Mouse (Mus musculus): Measurements from ENCODE around the gene Itgb4.
"Not testable (repeated sequence)": the region's sequence is repeated elsewhere in the genome, so short reads cannot be mapped to it uniquely, and the experiment has no call there.

Gene Itgb4

DNA sequence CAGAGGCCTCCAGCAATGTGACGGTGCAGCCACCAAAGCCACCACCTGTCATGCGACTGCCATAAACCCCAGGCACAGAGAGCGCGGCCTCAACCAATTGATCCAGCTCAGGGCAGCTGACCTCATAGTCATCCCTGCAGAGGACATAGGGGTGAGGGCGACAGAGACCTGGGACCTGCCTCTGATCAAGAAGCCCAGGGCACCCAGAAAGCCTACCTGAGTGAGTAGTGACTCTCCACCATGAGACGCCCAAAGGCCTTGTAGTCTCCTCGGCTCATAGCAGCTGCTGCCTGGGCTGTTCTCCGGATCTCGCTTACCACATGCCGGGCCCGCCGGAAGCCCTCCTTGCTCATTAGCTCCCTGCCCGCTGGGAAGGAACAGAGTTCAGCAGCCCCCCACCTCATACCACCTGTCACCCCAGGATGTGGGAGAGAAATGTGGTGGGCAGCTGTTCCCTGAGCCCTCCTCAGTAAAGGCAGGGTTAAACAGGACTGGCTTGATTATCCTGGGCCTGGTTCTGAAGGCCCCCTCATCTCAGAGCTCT, 34.4 kb downstream of the Itgb4 start:
- no peak for DNase-seq (ENCODE audit: low read depth, low spot score)

DNA sequence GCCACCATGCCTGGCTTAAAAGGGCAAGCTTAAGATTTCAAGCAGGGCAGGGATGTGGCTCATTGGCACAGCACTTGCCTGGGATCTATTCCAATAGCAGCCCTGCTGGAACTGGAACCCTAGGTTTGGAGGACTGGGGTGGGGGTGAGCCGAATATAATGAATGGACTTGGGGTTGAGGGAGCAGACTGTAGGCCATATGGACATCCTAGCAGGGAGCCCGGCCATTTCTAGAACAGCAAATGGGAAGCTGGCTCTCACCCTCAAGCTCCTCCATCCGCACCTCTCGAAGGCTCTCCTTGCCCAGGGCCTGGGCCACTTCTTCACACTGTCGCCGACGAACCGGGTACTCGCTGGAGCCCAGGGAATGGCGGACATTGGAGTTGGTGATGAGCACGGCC, 35.2 kb downstream of the Itgb4 start:
- no peak for DNase-seq (ENCODE audit: low read depth, low spot score)

DNA sequence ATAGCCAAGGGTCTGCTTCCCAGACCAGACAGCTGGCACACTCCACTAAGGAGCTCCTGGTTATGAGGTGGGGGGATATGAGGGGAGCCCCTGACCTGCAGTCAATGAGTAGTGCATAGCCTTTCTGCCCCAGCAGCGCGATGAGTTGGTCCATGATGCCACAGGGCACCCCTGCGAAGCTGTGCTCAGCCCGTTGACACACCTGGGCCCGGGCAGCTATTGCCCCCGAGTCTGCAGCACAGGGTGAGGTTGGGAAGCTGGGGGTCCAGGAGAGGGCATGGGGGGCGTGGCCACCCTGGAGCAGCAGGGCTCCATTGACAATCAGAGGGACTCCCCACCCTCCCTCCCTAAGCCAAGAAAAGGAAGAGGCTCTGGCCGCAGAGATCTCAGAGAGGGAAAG, 35.6 kb downstream of the Itgb4 start:
- no peak for DNase-seq (ENCODE audit: low read depth, low spot score)

DNA sequence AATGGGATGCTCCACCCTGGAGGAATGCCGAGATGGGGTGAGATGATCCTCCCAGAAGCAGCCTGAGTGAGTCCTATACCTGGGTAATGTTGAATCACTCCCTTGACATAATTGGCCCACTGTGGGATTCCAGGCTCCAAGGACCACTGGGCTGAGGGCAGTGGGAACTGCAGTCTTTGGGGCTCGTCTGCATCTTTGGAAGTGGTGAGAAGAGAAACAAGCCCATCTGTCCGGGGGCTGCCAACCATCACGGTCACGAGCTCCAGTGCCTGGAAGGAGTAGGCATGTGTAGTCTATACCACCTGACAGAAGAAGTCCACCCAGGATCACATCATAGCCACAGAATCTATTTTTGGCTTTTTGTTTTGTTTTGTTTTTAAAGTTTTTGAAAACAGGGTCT, 36.4 kb downstream of the Itgb4 start:
- no peak for DNase-seq (ENCODE audit: low read depth, low spot score)

DNA sequence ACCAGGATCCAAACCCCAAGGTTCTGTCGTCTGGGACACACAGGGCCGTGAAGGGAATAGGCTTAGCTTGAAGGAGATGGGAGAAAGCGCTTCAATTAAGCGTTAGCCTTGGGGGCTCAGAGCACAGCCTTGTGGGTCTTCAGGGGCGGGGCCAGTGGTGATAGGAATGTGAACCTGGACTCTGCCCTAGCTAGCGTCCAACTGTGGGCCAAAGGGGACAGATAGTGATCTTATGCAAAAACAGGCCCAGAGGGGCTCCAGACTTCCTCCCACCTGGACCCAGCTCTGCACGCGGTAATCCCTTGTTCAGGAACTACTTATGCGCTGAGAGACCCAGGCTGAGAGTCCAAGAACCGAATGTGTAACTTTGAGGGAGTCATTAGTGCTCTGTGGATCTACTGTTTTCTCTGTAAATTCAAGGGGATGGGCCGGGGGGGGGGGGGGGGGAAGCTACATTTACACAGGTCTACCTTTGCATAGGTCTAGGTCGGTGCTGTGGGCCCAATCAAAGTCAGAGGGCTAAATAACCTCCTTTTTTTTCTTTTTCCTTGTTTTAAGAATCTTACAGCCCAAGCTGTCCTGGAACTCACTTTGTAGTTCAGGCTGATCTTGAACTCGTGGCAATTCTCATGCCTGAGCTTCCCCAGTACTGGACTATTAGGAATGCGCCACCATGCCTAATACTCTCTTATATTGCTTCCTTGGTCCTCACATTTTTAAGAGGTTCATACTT, 37.2 kb downstream of the Itgb4 start:
- no peak for DNase-seq (ENCODE audit: low read depth, low spot score)

DNA sequence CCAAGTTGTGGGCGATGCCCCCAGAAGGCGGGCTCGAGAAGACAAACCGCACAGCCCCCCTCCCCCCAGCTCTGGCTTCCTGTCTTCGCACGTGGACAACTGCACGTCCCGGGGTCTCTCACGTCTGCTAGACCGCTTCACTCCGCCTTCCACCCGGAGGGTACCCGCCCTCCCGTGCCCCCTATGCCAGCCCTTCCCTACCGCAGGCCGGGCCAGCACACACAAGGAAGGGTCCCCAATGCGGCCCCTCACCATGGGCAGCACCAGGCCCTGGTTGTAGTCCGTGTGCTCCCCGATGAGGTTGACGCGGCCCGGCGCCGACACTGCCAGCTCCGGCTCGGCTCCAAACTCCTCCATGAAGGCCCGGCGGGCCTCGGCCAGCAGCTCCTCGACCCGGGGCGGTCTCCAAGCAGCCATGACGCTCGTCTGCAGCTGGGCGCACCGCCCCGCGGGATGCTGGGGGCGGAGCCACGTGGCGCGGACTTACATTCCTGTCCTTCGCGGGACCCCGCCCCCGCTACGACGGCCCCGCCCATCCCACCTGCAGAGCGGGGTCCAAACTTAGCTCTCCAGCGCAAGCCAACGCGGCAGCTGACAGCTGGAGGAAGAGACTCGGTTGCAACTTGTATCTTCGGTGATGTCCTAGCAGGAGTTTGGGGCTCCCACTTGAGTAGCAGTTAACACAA, 37.9 kb downstream of the Itgb4 start, which contains the start of gene Galk1:
Galk1 (minus strand) TSS at position 458 of the 686 bp plus-strand sequence.
- peak; percentile 74 for DNase-seq (ENCODE audit: low read depth, low spot score)

DNA sequence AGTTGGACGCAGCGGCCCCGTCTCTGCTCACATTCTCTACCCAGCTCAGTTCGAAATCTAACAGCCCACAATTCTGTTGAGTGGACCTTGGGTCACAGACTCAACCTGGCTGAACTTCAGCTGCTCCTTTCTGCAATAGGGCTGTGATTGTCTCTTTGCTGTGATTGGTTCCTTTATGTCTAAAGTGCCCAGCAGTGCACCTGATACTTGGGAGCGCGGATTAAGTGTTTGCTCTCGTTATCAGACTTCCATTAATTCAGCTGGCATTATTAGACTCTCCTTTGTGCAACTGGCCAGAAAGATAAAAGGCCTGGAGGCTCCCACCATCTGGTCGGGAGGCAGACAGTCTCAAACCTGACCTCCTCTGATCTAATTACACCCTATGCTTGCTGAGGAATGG, 40.3 kb downstream of the Itgb4 start:
- DNase-seq (ENCODE audit: low read depth, low spot score): no peak

DNA sequence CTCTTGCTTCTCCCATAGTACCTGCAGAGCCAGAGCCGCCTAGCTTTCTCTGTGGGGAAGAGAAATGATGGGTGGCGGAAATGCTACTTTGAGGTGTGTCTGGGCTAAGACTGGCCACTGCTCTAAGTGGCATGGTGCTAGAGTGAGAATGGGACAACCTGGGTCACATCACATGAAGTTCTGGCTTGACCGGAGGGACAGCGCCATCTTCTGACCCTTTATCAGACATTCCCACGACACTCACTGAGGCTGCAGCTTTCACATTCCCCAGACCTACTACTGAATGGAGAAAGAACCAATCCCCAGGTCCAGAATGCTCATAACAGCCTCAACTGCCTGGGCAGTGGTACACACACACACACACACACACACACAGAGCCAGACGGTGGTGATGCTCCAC, 43.6 kb downstream of the Itgb4 start:
- no peak for DNase-seq (ENCODE audit: low read depth, low spot score)

DNA sequence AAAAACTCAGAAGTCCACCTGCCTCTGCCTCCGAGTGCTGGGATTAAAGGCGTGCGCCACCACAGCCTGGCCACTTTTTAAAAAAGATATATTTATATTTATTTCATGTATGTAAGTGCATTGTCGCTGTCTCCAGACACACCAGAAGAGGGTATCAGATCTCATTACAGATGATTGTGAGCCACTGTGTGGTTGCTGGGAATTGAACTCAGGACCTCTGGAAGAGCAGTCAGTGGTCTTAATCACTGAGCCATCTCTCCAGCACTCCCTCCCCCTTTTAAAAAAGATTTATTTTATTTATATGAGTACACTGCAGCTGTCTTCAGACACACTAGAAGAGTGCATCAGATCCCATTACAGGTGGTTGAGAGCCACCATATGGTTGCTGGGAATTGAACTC, 44.4 kb downstream of the Itgb4 start:
- not testable (repeated sequence) for DNase-seq (ENCODE audit: low read depth, low spot score)

DNA sequence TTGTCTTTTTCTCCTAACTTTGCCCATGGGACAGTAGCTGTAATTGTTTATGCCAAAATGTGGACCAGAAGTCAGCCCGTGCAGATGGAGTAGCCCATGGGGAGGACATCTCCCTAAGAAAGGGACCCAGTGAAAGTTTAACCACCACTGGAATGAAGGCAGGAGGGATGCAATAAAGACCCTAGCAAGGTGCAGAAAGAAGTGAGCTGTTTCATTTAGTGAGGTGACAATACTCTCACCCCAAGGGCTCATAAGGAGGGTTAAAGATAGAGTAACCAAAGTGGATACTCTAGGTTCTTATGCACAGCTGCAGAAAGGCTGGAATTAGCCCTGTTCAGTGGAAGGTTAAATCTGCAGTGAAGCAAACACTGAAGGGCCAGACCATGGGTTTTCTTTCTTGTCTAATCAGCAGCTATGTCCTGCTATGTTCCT, 44.9 kb downstream of the Itgb4 start:
- DNase-seq (ENCODE audit: low read depth, low spot score): no peak

DNA sequence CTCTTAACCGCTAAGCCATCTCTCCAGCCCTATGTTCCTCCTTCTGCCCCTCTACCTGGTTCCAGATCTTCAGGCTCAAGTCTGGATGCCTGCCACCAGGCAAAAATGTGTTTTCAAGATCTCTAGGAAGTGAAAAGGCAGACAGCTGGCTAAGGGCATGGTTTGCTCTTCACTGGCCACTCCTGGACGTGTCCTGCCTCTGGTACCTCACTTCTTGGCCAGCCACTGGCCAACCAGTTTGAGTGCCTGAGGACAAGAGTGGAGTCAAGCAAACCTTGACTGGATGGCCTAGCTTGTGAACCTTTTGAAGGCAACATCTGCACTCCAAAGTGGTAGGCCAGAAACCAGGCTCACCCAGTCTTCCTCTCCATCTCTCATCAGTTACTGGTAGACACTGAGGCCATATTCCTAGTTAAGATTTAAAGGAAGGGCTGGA, 45.5 kb downstream of the Itgb4 start:
- no peak for DNase-seq (ENCODE audit: low read depth, low spot score)

DNA sequence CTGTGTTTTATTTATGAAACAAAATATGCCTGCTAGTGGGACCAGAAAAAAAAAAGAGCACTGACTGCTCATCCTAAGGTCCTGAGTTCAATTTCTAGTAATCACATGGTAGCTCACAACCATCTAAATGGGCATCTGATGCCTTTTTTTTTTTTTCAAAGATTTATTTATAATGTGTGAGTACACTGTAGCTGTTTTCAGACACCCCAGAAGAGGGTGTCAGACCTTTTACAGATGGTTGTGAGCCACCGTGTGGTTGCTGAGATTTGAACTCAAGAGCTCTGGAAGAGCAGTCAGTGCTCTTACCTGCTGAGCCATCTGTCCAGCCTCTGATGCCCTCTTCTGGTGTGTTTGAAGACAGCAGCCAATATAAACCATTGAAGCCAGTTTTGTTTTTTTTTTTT, 46.0 kb downstream of the Itgb4 start:
- no peak for DNase-seq (ENCODE audit: low read depth, low spot score)

DNA sequence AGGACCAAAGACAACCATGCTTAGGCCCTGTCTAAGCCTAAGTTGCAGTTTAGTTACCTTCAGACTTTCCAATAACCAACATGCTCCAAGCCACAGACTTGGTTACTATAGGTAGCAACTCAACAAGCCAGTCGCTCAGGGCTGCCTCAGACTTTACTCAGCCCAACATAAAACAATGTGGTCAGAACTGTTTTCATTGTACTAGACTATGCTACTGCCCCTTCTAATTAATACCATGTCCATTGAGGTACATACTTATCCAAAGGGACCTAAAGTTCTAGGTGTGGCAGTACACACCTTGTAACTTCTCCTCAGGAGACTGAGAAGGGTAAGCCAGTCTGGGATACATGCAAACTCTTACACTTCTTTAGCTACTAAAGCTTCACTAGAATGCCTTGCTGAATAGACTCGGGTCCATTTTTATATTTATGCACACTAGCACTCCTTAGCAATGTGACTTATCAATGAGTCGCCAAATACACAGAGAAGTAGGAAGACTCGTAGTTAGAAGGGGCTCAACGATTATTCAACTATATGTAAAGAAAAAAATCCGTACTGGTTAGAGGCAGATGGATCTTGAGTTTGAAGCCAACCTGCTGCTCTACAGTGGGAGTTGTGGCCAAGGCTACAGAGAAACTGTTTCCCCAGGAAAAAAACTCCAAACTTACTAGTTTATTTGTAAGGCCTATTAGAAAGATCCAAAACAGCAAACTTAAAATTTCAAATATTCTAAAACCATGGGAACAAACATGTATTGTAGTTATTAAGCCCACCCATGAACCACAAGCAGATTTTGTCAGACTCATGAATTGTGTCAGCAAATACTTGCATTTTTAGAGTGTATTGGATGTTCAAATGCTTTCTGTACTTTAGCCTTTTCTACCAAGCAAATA, 47.1 kb downstream of the Itgb4 start:
- DNase-seq (ENCODE audit: low read depth, low spot score): no peak

DNA sequence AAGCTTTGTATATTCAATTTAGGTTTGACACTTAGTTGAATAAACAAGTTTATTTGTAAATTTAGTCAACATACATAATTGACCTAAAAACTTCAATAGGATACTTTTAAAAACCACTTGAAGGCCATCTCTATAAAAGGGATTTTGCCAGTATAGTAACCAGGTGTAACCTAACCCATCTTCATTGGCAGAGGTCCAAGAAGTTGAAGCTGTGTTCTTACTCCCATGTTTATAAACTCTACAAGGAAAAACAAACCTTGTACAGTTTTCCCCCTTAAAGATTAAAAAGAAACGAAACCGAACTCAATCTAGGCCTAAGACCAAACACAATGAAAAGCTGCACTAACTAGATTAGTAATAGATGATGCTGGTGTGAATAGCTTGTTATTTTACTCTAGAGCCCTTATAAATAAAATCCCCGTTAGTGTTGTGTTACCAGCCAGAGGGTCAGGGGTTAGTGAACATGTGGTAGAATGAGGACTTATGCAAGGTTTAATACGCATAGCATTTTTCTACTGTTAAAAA, 47.8 kb downstream of the Itgb4 start:
- no peak for DNase-seq (ENCODE audit: low read depth, low spot score)

DNA sequence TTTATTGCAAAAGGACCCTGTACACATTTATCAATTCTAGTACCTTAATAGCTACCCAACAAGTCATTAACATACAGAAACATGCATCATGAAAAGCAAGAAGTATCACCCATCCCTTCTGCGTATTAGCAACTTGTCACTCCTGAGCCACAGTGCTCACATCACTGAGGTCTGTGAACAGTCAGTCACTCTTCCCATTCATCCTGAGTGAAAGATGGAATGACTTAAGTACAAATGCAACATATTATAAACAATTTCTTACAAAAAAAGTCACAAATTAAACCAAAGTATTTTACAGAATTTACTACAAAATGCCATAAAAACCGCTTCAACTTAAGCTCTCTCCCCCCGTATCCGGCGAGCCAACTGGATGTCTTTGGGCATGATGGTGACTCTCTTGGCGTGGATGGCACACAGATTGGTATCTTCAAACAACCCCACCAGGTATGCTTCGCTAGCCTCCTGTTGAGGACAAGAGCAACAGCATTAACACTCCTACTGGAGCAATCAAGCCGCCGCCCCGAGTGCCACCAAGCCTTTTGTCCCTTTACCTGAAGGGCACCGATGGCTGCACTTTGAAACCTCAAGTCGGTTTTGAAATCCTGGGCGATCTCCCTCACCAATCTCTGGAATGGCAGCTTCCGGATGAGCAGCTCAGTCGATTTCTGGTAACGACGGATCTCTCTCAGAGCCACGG, 48.7 kb downstream of the Itgb4 start:
- DNase-seq (ENCODE audit: low read depth, low spot score): not testable (repeated sequence)

DNA sequence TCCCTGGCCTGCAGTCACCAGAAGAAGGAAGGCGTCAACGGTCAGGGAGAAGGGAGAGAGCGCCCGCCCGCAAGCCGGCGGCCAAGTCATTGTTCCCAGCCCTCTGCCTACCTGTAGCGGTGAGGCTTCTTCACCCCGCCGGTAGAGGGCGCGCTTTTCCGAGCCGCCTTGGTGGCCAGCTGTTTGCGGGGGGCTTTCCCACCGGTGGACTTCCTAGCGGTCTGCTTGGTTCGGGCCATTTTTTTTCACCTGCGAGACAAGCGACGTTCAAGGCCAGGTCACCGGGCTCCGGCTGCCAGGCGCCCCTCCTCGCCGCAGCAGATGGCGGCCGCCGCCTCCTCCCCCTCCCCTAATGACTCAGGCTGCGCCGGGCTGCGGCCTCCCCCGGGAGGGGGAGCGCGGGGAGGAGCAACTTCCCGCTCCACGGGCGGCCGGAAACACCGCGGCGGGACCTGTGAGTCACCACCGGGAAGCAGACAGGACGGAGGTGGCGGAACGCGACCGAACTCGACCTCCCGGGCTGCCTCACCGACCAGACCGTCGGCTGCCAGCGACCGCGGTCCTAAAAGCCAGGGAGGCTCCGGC, 49.4 kb downstream of the Itgb4 start:
- DNase-seq (ENCODE audit: low read depth, low spot score): peak; percentile 45

DNA sequence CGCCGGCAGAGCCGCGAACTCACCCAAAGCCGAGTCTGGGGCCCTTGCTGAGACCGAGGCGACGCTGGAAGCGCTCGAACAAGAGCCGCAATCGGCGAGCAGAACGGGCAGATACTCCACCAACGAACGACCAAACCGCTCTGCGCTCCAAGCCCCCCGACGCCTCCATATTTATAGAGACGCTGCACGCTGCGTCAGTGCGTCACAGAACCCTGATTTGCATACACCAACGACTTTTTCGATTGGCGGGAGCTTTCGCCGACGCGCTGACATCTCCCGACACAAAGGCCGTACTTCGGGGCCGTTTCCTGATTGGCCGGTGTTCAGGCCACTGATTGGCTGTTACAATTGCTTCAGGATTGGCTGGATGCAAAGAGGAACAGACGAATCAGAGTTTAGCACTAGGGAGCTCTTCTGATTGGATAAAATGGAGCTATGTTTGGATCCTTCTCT, 49.9 kb downstream of the Itgb4 start:
- DNase-seq (ENCODE audit: low read depth, low spot score): peak; percentile 100

DNA sequence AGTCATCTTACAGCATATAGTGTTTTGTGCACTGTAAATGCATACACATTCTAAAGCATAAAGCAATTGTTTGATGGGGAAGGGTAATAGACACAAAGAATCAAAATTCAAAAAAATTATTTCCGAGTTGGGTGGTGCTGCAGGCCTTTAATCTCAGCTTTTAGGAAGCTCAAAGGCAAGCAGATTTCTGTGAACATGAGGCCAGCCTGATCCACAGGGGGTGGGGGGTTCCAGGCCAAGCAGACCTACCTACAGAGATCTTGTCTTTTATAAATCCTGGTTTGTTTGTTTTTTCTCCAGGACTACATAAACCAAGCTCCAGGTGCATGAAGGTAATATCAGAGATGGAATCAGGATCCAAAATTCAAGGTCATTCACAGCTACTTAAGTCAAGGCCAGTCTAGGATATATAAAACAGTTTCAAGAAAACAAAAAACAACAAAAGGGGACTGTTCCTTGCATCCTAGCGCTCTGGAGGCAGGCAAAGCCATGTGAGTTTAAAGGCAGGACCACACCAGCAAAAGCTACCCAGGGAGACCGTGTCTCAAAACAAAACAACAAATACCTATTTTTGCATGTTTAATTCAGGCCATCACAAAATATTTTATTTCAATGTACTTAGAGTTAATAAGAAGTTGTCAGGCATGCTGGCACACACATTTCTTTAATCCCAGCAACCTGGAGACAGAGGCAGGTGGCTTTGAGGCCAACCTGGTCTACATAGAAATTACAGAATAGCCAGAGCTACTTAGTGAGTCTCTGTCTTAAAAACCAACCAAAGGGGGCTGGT, 50.7 kb downstream of the Itgb4 start:
- DNase-seq (ENCODE audit: low read depth, low spot score): no peak

DNA sequence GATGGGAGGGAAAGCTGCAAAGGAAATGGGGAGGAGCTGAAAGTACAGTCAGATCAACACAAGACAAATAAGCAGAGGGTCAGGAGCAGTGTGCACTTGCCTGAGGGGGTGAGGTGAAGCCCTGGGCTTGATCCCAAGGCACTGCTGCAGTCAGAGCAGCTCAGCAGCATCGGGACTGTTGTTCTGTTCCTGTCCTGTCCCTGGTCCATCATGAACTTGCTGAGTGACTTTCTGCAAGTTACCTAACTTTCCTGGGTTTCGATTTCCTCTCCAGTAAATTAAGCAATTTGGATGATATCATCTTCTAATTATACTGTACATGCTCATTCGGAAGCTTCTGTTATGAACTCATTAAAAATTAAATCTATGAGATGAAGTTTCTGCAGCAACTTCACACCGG, 53.2 kb downstream of the Itgb4 start, which contains the start of gene H3f3b:
H3f3b (minus strand) TSS at position 207 of the 400 bp plus-strand sequence.
- DNase-seq (ENCODE audit: low read depth, low spot score): no peak

All from telencephalon, adult 2 months (tissue).